In the genomic region with DNA sequence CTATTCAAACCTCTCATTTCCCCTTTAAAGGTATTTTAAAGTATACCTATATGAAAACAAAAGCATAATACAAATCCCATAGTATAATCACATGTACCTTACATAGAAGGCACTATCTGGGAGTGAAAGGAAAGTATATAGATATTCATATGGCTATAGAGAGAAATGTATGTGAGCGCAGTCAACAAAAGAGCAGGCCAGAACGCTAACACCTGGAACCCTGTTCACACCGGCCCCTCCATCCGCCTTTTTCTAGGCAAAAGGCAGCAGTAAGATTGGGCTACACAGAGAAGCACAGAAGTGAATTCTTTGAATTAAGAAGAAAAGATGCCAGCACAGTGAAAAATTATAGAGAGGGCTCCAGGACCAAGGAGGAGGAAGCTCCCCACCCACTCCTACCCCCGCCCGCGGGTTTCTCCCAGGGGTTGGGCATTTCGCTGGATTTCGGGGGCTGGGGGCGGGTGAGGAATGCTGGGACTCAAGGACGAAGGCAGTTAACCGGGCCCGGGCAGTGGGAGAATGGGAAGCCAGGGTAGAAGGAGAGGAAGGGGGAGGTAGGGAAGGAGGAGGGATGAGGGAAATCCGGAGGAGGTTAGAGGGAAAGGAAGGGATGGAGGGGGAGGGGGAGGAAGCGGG, we compare ENCODE assay signal across 7 mouse cellular contexts. TPM values are rescaled to one million over a fixed set of nuclear protein-coding genes. Genes with fewer than 3 reads are reported as not detected.
DNase-seq lines count a peak whose midpoint lies in the region; ATAC-seq and TF ChIP-seq lines count a peak whose summit lies in the region.

No protein-coding gene starts in this region.

- H3K4me1 ChIP-seq in brown adipose tissue, adult 24 weeks (ENCODE audit: control insufficient read depth, insufficient read depth, insufficient read length, low read length) = no peaks in the 10 kb centered on the region
- H3K4me1 ChIP-seq in forebrain, embryonic 12.5 days = peaks cover 5% of the 10 kb centered on the region; the same call in 1 of the 2 replicates
- H3K4me1 ChIP-seq in liver, embryonic 13.5 days (replicated peaks) = peaks cover 40% of the 10 kb centered on the region

- peak; percentile 70 for DNase-seq in left cerebral cortex, adult 2 months (ENCODE audit: extremely low spot score in 1 of 2, low spot score in 2 of 2)
- DNase-seq in left cerebral cortex, adult 9 months (ENCODE audit: low spot score in 2 of 2) = no peak
- peak; percentile 26 for DNase-seq in liver, embryonic 13.5 days
- peak; percentile 37 to 71 for DNase-seq in spleen, postnatal 4 days (ENCODE audit: low spot score in 2 of 2)
- no peak for DNase-seq in cerebellum, adult 9-11 months

- intact Hi-C loops in left cerebral cortex, adult 2 months (cut with DNase I) = loop anchor here (2.0 to 10.0 kb wide), 3 partner anchors 64 to 312 kb away; a partner anchor contains a TSS

- peak overlapping the region; percentile 97 for H3K27ac ChIP-seq in left cerebral cortex, adult 2 months
- H3K27ac ChIP-seq in brown adipose tissue, adult 24 weeks (replicated peaks; ENCODE audit: low read depth, low read length) = peak overlapping the region; percentile 96
- H3K27ac ChIP-seq in forebrain, embryonic 12.5 days = peak overlapping the region; percentile 98
- H3K27ac ChIP-seq in liver, embryonic 13.5 days = peak overlapping the region; percentile 91

- 2% methylated on average over 15 of the region's 15 CpGs for WGBS in forebrain, embryonic 12.5 days
- WGBS in liver, embryonic 13.5 days (ENCODE audit: insufficient replicate concordance) = 3% methylated on average over 15 of the region's 15 CpGs

- H3K27me3 ChIP-seq in forebrain, embryonic 12.5 days = no peaks in the 10 kb centered on the region
- H3K27me3 ChIP-seq in liver, embryonic 13.5 days = no peaks in the 10 kb centered on the region

- ATAC-seq in forebrain, embryonic 12.5 days (ENCODE audit: low FRiP score) = no peak; the same call in 1 of the 2 replicates
- ATAC-seq in liver, embryonic 13.5 days (ENCODE audit: low read depth) = peak; percentile 67

- H3K9ac ChIP-seq in forebrain, embryonic 12.5 days = peak overlapping the region; percentile 83
- H3K9ac ChIP-seq in liver, embryonic 13.5 days = peak overlapping the region; percentile 87

- H3K36me3 ChIP-seq in forebrain, embryonic 12.5 days (replicated peaks) = no peaks in the 10 kb centered on the region; the same call in 1 of the 2 replicates
- 0 out of 2 replicates have a peak, but pooled peaks cover under 1% of the 10 kb centered on the region for H3K36me3 ChIP-seq in liver, embryonic 13.5 days

- H3K4me3 ChIP-seq in left cerebral cortex, adult 2 months = peak overlapping the region; percentile 83
- H3K4me3 ChIP-seq in brown adipose tissue, adult 24 weeks (ENCODE audit: insufficient read depth, low read depth, low read length) = peak overlapping the region; percentile 65
- peak overlapping the region; percentile 58 for H3K4me3 ChIP-seq in forebrain, embryonic 12.5 days (replicated peaks)
- peak overlapping the region; percentile 79 for H3K4me3 ChIP-seq in liver, embryonic 13.5 days (replicated peaks)

- no peak for TF ChIP-seq CTCF in left cerebral cortex, adult 2 months (IDR thresholded peaks at IDR 0.05)

- no peaks in the 10 kb centered on the region for H3K9me3 ChIP-seq in forebrain, embryonic 12.5 days
- no peaks in the 10 kb centered on the region for H3K9me3 ChIP-seq in liver, embryonic 13.5 days (replicated peaks)

- H3K4me2 ChIP-seq in forebrain, embryonic 12.5 days = peak overlapping the region; percentile 66
- H3K4me2 ChIP-seq in liver, embryonic 13.5 days = peak overlapping the region; percentile 82

RNA-seq across cellular contexts. Expression of a gene that starts 0.7 kb away (rescaled TPM):
- total RNA-seq in left cerebral cortex, adult 2 months (2021) = 10 to 100 TPM; 24.9 to 26.1 TPM
- polyA plus RNA-seq in brown adipose tissue, adult 24 weeks (2012; ENCODE audit: insufficient read depth, insufficient read length, missing spikeins) = 39.5 and 43.1 TPM in 2 replicates
- polyA plus RNA-seq in forebrain, embryonic 12.5 days (2016; fragmentation: Nextera tagmentation; extraction: Ambion mirVana) = 36.9 and 37.2 TPM in 2 replicates
- polyA plus RNA-seq in liver, embryonic 13.5 days (2015; fragmentation: Nextera tagmentation; extraction: Ambion mirVana) = 24.0 and 28.2 TPM in 2 replicates

RNA-seq across cellular contexts. Expression of a gene that starts 56.3 kb away (rescaled TPM):
- 10 to 100 TPM; 35.4 to 40.2 TPM for total RNA-seq in left cerebral cortex, adult 2 months (2021)
- polyA plus RNA-seq in brown adipose tissue, adult 24 weeks (2012; ENCODE audit: insufficient read depth, insufficient read length, missing spikeins) = 20.1 and 20.4 TPM in 2 replicates
- polyA plus RNA-seq in forebrain, embryonic 12.5 days (2016; fragmentation: Nextera tagmentation; extraction: Ambion mirVana) = 40.2 and 43.5 TPM in 2 replicates
- 20.8 and 22.0 TPM in 2 replicates for polyA plus RNA-seq in liver, embryonic 13.5 days (2015; fragmentation: Nextera tagmentation; extraction: Ambion mirVana)

Comparison
In these comparisons a context has a peak if more than half of its experiments do, and no peak if none do; other contexts are left out.
1. DNase-seq: peak in left cerebral cortex, adult 2 months (2 of 2), liver, embryonic 13.5 days (single experiment) and spleen, postnatal 4 days (2 of 2); none in left cerebral cortex, adult 9 months (0 of 2) and cerebellum, adult 9-11 months (single experiment).
2. Peak in every context shown above with its lines, with median percentiles within 50 percentile points of each other: H3K27ac ChIP-seq and H3K4me3 ChIP-seq.